Mouse (Mus musculus) heart, postnatal 14 days (tissue): ENCODE measurements around the gene Nhlrc4. TPM values are rescaled to one million over a fixed set of nuclear protein-coding genes. Genes with fewer than 3 reads are reported as not detected.

ENCODE experiments used
- DNase-seq, 2 experiments: peaks; one replicate each; pipeline ENCODE4 v3.0.0; 2021 to 2022
- intact Hi-C: fragments of 180-260 bp; cut with DNase I; formaldehyde crosslinking; loops from one replicate; pipeline ENCODE4 v1.15.1; 2025
- total RNA-seq, 2 experiments: library from RNA; stranded (reverse); gene quantifications; 2 replicates each; pipeline ENCODE4 v1.2.3; 2021

The Nhlrc4 gene
- total RNA-seq, 2 experiments from 2014 or later = 0.17 TPM; not detected in 1

GRCm38 (mm10) chr17:25941511-25942241, 3.1 kb downstream of the Nhlrc4 start:
- intact Hi-C loops = loop anchor here (2.0 kb wide), 1 partner anchor 43 kb away; the partner anchor contains the start of gene Capn15
- DNase-seq = peak; percentile 86 to 88

- no peak for DNase-seq
- intact Hi-C loops = no loop called here
Observed at GRCm38 (mm10) chr17:25934526-25934925, 10.2 kb downstream of the Nhlrc4 start.

- DNase-seq = peak; percentile 40 to 72
- intact Hi-C loops = loop anchor here (5.0 kb wide), 1 partner anchor 33 kb away; no protein-coding TSS in a partner anchor
Observed at GRCm38 (mm10) chr17:25925348-25925747, 19.4 kb downstream of the Nhlrc4 start.

DNA sequence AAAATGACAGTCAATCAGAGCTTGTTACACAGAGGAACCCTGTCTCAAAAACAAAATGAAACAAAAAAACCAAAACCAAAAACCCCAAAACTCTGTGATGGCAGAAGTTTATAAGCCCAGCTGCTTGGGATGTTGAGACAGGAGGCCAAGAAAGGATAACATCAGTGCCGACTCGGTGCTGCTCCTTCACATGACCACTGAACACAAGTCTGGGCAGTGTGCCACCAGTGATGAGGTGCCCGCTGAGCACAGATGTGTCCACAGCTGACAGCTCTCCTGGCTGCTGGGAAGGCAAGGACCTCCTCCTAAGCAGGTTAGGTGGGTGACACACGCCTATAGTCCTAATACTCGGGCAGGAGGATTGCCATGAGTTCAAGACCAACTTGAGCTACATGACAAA, 22.6 kb downstream of the Nhlrc4 start:
- peak in 1 of 2 experiments; percentile 22 for DNase-seq
- intact Hi-C loops = no loop called here

DNA sequence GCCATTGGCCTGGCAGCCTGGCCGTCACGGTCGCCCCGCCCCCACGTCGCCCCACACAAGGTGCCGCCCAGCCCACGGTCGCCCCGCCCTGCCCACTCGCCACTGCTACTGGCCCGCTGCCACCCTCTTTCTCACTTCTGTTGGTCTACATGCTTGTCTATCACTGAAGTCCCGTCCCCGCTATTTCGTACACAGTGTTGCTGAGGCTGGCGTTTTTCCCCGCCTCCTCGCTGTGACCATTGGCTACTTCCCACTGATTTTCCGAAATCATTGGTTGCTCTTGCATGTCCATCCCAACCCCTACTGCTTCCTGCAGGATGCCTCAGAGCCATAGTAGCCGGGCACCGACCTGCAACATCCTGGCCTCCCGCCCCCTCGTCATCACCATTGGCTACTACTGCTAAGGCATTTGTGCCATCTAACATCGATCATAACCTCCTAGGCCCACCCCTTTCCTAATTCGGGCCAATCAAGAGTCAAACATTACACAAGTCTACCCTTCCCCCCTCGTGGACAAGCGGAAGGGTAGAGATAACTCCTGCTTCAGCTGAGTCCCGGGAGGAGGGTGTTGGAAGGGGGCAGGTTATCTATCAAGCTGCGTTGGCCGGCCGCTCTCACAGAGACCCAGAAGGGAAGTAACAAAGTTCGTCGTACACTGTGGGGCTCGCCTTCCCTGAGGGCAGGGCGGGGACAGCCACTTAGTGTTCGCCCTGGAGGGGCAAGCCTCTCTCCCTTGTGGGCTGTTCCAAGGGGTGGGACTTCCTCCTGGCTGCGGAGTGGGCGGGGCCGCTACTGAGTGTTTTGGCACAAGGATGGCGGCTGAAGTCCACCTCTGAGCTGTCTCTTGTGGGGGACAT, 24.7 kb downstream of the Nhlrc4 start:
- intact Hi-C loops = no loop called here
- DNase-seq = peak; percentile 100

DNA sequence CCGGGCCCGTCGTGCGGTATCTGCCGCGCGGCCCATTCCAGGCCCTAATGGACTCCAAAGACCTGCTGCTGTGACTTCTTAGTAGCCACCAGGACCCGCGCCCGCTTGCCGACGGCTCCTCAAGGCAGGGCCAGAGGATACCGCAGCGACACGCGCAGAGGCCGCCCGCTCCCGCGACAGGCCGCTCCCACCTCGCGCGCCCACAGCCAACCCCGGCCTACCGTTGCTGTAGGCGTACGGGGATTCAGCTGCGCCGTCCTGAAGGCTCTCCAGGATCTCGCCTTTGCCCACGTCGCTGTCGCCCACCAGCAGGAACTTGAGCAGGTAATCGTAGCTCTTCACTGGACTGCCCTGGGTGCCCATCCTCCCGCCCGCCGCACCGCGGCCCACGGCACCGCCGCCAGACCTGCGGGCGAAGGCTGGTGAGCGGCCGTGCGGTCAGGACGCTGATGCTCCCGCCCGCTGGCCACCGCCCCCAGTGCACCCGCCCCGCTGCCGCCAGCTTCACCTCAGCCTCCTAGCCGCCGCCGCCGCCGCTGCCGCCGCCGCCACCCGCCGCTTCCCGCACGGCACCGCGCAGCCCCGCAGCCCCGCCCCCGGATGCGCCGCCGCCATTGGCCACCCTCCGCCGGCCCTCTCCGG, 25.5 kb downstream of the Nhlrc4 start, which contains the start of gene Rab40c:
Gene Rab40c (minus strand): TSS at position 584 of the 642 bp plus-strand sequence.
- intact Hi-C loops = no loop called here
- peak in 1 of 2 experiments; percentile 49 for DNase-seq

- intact Hi-C loops = no loop called here
Observed at GRCm38 (mm10) chr17:25918037-25918750, 26.6 kb downstream of the Nhlrc4 start.

GRCm38 (mm10) chr17:25916931-25917647, 27.7 kb downstream of the Nhlrc4 start:
- intact Hi-C loops = no loop called here
- DNase-seq = no peak

More at GRCm38 (mm10) chr17:25918037-25918750, 26.6 kb downstream of the Nhlrc4 start:
- DNase-seq = no peak

DNA sequence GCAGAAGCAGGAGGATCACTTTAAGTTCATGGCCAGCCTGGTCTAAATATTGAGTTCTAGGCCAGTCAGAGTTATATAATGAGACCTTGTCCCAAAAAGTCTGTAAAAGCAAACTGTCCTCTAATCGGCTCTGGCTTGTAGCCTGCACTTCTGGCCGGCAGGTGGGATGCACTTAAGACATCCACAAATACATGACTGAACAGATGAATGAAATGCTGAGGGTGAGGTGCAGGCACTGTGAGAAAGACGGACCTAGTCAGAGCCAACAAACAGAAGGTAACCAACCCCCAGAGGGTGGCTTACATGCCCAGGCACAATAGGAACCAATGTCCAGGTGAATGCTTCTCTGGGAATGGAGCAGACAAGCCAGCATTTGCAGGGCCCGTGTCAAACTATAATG, 30.5 kb downstream of the Nhlrc4 start:
- DNase-seq = no peak
- intact Hi-C loops = no loop called here

GRCm38 (mm10) chr17:25913877-25914275, 30.9 kb downstream of the Nhlrc4 start:
- peak in 1 of 2 experiments; percentile 18 for DNase-seq
- intact Hi-C loops = loop anchor here (2.0 kb wide), 1 partner anchor 17 kb away; no protein-coding TSS in a partner anchor

GRCm38 (mm10) chr17:25913186-25913876, 31.4 kb downstream of the Nhlrc4 start:
- no peak for DNase-seq
- intact Hi-C loops = loop anchor here (2.0 kb wide), 1 partner anchor 17 kb away; no protein-coding TSS in a partner anchor

- intact Hi-C loops = loop anchor here (2.0 kb wide), 1 partner anchor 15 kb away; no protein-coding TSS in a partner anchor
Observed at GRCm38 (mm10) chr17:25911816-25912215, 32.9 kb downstream of the Nhlrc4 start.

GRCm38 (mm10) chr17:25907640-25908039, 37.1 kb downstream of the Nhlrc4 start:
- intact Hi-C loops = no loop called here
- DNase-seq = no peak

More at GRCm38 (mm10) chr17:25911816-25912215, 32.9 kb downstream of the Nhlrc4 start:
- peak; percentile 22 to 30 for DNase-seq

DNA sequence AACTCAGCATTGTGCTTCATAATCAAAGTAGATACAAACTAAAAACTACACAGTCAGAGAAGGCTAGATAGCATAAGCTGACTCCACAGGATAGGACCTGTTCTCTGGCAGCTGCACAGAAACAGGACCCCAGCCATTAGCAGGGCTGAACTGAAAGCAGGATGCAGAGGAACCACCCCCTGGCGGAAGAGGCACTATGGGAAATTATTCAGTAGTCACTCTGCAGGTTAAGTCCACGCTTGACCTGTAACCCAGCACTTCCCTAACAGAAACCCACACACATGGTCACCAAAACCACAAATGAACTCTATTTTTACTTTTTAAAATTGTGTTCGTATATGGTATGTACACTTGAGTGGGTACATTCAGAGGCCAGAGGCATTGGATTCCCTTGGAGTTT, 41.7 kb downstream of the Nhlrc4 start:
- no peak for DNase-seq
- intact Hi-C loops = no loop called here

GRCm38 (mm10) chr17:25900193-25900592, 44.6 kb downstream of the Nhlrc4 start:
- intact Hi-C loops = no loop called here
- no peak for DNase-seq

DNA sequence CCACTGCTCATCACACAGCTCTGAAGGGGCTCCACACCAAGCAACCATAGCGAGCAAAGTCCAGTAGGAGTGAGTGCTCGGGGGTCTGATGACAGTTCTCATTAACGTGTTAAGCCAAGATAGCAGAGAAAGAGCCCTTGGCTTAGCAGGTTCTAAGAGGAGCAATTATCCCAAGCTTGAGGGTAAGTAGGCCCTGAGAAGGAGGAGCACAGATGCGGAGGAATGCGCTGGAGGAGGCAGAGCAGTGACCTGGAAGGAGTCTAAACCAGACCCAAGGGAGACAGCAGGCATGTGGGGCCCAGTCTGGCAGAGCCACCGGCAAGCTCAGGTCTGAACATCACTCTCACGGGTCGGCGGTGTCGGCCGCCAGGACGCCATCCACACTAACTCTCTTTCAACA, 48.9 kb downstream of the Nhlrc4 start:
- intact Hi-C loops = loop anchor here (2.0 kb wide), 1 partner anchor 17 kb away; no protein-coding TSS in a partner anchor
- DNase-seq = no peak

DNA sequence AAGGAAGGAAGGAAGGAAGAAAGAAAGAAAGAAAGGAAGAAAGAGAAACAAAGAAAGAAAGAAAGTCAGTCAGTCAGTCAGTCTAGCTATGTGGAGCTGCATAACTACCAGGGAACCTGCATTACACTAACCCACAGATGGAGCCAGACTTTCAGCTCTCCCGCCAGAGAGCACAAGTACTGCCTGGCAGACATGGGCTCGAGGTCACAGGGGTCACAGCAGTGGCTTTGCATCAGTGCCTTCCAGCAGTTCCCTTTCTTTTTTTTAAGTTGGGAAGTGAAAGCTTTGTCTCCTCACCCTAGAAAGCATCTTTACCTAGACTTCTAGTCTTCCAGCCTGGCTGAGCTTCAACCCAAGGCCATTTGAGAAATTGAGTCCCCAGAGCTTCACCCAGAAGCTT, 49.3 kb downstream of the Nhlrc4 start:
- intact Hi-C loops = no loop called here

DNA sequence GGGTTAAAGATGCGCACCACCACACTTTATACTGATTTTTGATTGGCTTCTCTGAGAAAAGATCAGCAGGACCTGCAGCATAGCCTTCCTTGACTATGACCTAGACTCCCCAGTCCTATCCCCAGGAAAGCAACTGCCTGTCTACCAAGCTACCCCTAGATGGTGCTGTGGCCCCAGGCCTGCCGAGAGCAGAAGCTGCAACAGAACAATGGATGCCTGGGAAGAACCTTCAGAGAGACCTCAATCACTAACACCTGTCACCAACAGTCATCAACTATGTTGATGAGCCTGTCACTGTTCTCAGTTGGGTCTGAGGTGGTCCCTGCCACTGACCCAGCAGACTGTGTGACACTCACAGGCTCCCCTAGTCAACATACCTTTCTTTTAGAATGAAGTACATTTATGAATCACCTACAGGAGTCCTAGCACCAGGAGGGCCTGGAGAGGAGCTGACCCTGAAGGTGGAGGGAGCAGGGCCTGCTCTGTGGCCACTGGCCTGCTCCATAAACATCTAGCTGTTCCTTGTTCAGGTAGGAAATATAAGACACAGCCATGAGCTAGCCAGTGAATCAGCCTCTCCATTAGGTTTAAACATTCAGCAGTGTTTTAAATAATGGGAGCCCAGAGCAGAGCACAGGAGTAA, 50.7 kb downstream of the Nhlrc4 start:
- intact Hi-C loops = loop anchor here (1.0 to 5.0 kb wide), 4 partner anchors 33 to 198 kb away; partner anchors contain the start of genes Capn15 and Decr2
- peak; percentile 78 to 80 for DNase-seq

More for the DNA sequence above, 49.3 kb downstream of the Nhlrc4 start:
- peak in 1 of 2 experiments; percentile 33 for DNase-seq
